Mouse (Mus musculus): ENCODE data around the gene 4930469K13Rik.

4930469K13Rik gene

GRCm38 (mm10) chr11:34098422-34098821 lies at the start of gene 4930469K13Rik:
Gene 4930469K13Rik, minus strand, starts transcription at chr11:34098554.
- in situ Hi-C loops (cut with MboI, MseI): no loop called here

GRCm38 (mm10) chr11:34146934-34147333 lies 48.6 kb upstream of the 4930469K13Rik start:
- in situ Hi-C loops (cut with MboI, MseI): no loop called here

- in situ Hi-C loops (cut with MboI, MseI): no loop called here
Observed at GRCm38 (mm10) chr11:34144421-34144820, 46.1 kb upstream of the 4930469K13Rik start.

DNA sequence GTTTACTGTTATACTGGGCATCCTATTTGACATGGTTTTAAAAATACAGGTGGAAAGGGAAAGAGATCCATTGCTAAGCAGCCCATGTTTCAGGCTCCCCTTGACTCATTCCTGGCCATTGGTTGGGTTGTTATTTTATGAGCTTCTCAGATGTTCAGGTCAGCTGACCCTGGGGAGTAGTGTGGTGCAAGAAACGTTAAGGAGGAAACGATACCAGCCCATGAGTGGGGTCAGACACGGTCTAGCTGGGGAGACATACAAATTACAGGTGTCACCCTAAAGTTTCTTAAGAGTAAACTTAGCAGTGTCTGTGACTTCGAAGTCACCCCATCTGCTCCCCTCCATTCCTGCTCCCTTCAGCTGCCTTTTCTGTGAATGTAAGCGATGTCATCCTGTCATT lies 45.6 kb upstream of the 4930469K13Rik start:
- in situ Hi-C loops (cut with MboI, MseI): no loop called here

GRCm38 (mm10) chr11:34139296-34139695 lies 40.9 kb upstream of the 4930469K13Rik start:
- in situ Hi-C loops (cut with MboI, MseI): no loop called here

DNA sequence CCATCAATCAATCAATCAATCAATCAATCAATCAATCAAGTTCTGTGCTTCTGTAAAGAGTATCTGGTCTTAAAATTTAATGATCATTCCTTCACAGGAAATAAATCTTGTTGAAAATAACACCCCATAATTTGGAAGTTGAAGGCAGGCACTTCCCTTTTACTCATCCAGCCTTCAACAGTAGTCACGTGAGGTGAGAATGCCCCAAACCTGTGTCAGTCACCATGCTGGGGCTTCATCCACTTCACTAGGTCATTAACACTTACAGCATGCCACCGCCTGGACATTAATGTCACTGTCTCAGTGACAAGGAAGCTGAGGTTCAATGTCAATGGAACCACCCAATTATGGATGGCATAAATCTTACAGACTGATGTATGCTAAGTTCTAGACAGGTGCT lies 30.1 kb upstream of the 4930469K13Rik start:
- in situ Hi-C loops (cut with MboI, MseI): loop anchor here (5.0 kb wide), 1 partner anchor 84 kb away; no protein-coding TSS in a partner anchor

DNA sequence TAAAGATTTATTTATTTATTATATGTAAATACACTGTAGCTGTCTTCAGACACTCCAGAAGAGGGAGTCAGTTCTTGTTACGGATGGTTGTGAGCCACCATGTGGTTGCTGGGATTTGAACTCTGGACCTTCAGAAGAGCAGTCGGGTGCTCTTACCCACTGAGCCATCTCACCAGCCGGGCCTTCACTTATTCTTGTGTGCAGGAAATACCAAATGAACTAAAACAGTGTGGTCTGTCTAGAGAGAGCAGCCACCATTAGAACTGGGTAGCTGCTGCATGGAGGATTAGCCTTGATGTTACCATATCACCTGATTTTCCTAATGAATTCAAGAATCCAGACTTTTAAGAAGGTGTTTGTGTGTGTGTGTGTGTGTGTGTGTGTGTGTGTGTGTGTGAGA lies 27.4 kb upstream of the 4930469K13Rik start:
- in situ Hi-C loops (cut with MboI, MseI): loop anchor here (5.0 kb wide), 1 partner anchor 87 kb away; no protein-coding TSS in a partner anchor

GRCm38 (mm10) chr11:34124852-34125251 lies 26.5 kb upstream of the 4930469K13Rik start:
- in situ Hi-C loops (cut with MboI, MseI): loop anchor here (5.0 to 25.0 kb wide), 2 partner anchors 87 to 662 kb away; partner anchors contain the start of gene Dock2

GRCm38 (mm10) chr11:34123147-34123546 lies 24.8 kb upstream of the 4930469K13Rik start:
- in situ Hi-C loops (cut with MboI, MseI): loop anchor here (25.0 kb wide), 1 partner anchor 664 kb away; the partner anchor contains the start of gene Dock2

GRCm38 (mm10) chr11:34118319-34118718 lies 20.0 kb upstream of the 4930469K13Rik start:
- in situ Hi-C loops (cut with MboI, MseI): loop anchor here (25.0 kb wide), 1 partner anchor 669 kb away; the partner anchor contains the start of gene Dock2

- in situ Hi-C loops (cut with MboI, MseI): loop anchor here (25.0 kb wide), 1 partner anchor 670 kb away; the partner anchor contains the start of gene Dock2
Observed at GRCm38 (mm10) chr11:34117581-34117980, 19.2 kb upstream of the 4930469K13Rik start.

DNA sequence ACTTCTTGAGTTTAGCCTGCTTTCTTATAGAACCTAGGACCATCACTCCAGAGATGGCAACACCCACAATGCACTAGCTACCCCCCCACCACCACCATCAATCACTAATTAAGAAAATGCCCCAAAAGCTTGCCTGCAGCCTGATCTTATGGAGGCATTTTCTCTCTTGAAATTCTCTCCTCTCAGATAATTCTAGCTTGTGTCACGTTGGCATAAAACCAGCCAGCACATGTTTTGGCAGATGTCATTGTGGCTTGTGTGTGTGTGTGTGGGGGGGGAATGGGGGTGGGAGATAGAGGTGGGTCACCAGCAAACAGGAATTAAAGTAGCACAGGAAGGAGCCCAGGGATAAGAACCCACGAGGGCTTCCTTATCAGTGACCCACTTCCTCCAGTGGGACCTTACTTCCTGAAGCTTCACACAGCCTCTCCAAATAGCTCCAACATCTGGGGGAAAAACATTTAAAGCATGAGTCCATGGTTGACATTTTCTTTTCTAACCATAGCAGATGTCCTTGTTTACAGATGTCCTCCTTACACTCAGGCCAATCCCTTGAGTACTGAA lies 18.3 kb upstream of the 4930469K13Rik start:
- in situ Hi-C loops (cut with MboI, MseI): loop anchor here (25.0 kb wide), 1 partner anchor 671 kb away; the partner anchor contains the start of gene Dock2

DNA sequence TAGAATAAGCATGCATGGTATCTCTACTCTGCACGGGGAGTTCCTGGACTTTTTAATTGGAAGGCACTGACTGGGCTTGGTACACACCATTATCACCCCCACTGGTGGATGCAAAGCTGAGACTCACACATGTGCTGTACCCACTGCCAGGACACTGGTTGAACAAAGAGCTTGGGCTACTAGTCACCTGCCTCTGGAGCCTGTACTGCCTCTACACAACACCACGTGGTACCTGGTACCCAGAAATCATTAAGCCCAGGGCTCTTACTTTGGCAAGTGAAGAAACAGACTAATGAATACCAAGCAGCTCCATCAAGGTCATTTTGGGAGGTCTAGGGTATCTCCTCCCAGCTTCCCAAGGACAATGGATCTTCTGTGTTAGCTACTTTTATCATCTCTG lies 15.4 kb upstream of the 4930469K13Rik start:
- in situ Hi-C loops (cut with MboI, MseI): loop anchor here (25.0 kb wide), 1 partner anchor 674 kb away; the partner anchor contains the start of gene Dock2

DNA sequence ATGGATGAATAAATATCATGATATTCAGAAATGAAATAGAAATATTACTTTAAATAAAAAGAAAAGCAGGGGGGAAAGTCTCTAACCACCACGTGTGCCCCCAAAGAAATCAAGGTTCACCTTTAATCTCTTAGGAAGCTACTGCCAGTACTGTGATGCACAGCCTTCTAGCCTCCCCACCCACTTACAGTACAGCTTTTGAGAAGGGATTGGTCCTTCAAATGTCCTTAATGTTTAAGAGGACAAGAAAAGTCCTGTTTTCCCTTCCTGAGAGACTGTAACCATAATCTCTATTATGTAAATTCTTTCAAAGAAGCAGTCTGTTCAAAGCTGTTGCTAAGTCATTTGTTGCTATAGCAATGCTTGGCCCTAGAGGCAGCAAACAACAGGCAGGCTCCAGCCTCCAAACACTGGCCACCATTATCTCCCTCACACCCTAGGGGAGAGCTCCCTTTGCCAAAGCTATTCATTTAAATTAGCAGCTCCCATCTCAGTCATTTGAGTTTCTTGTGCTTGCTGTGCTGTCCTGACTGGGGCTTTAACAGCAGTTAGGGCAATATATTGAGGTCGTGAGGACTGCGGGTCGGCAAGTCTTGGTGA lies 14.5 kb upstream of the 4930469K13Rik start:
- in situ Hi-C loops (cut with MboI, MseI): loop anchor here (25.0 kb wide), 1 partner anchor 674 kb away; the partner anchor contains the start of gene Dock2

DNA sequence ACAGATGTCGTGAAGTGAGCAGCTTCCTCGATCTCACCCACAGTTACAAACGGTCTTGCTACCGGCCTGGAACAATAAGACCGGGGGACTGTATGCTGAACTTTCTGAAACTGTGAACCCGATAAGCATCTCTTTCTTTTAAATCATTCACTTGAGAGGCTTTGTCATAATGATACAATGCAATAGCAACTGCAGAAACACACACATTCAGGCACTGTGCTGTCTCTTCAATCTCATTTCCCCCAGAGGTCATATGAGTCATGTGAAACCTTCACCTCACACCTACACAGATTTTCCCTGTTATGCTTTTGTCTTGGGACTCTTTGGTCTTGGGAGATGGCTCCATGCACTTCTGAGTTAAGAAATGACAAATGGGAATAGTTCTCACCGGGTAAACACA lies 13.6 kb upstream of the 4930469K13Rik start:
- in situ Hi-C loops (cut with MboI, MseI): loop anchor here (25.0 kb wide), 1 partner anchor 675 kb away; the partner anchor contains the start of gene Dock2

DNA sequence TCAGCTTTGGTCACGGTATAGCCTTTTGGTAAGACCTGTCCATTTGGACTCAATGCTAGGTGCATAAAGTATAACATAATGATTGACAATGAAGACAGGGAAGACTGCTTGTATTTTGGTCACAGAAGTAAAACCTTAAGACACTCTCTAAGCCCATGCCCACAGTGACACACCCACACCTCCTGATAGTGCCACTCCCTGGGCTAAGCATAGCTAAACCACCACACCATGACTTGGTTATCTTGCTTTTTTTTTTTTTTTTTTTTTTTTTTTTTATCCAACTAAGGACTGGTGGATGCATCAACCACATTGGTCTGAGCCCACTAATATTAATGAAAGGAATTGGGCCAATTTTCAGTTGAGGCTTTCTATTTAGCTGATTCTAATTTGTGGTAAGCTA lies 10.9 kb upstream of the 4930469K13Rik start:
- in situ Hi-C loops (cut with MboI, MseI): loop anchor here (25.0 kb wide), 1 partner anchor 678 kb away; the partner anchor contains the start of gene Dock2

GRCm38 (mm10) chr11:34104919-34105318 lies 6.6 kb upstream of the 4930469K13Rik start:
- in situ Hi-C loops (cut with MboI, MseI): loop anchor here (25.0 kb wide), 1 partner anchor 682 kb away; the partner anchor contains the start of gene Dock2

GRCm38 (mm10) chr11:34101827-34102226 lies 3.5 kb upstream of the 4930469K13Rik start:
- in situ Hi-C loops (cut with MboI, MseI): loop anchor here (25.0 kb wide), 1 partner anchor 685 kb away; the partner anchor contains the start of gene Dock2

DNA sequence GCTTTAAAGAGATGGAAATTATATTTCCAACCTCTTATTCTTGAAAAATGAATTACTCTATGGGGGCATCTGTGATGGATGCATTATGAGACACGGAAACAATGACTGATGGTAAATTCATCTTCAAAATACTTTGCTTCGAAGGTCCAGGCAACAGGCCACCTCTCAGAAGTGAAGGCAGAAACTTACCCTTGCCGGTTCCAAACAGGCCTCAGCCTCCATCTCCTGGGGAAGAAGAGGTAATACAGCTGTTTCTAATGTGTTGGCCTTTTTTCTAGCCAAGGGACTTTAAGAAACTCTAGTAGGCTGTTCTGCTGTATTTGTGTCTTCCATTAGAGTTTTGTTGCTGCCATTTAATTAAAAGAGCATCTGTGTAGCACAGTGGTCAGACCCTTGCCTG lies 11.3 kb downstream of the 4930469K13Rik start:
- in situ Hi-C loops (cut with MboI, MseI): no loop called here

DNA sequence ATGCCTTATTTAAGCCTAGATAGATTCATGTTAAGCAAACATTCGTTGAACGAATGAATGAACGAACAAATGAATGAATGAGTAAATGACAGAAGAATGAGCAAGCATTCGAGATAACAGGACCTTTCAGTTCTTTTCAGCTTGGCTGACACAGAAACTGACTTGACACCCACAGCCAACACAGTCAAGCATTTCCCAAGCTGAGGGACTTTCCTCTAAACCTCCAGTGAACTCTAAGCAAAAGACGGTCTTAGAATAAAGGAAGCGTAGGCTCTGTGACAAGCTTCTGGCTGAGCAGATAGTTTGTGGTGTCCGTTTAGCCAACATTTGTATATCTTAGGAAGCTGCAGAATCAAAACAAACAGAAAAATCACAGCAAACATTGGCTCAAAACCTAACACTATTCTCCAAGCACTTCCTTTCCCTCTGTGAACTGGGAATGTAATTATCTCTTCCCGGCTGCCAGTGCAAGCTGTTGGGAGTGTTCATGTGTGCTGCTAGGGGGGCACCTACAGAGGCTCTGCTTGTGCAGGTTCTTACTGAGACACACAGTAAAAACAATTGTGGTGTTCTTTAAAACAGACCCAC lies 12.1 kb downstream of the 4930469K13Rik start:
- in situ Hi-C loops (cut with MboI, MseI): no loop called here

DNA sequence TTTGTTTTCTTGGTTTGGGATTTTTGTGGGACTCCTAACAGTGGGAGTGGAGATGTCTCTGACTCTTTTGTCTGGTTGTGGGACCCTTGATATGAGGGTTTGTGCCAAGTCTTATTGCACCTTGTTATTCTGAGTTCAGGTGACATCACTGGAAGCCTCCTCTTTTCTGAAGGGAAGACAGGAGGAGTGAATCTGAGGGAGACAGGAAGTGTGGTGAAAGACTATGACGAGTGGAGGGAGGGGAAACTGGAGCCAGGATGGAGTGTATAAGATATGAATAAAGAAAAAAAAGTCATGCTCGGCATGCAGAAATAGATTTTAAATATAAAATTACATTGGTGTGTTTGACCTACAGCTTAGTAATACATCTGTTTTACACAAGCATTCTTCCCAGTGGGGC lies 13.7 kb downstream of the 4930469K13Rik start:
- in situ Hi-C loops (cut with MboI, MseI): no loop called here

GRCm38 (mm10) chr11:34083795-34084194 lies 14.6 kb downstream of the 4930469K13Rik start:
- in situ Hi-C loops (cut with MboI, MseI): no loop called here

Data from T-helper 2 cell (primary cell).